Mouse (Mus musculus) forebrain, embryonic 13.5 days (tissue): Measurements from ENCODE around the gene Arl6ip1. TPM values are rescaled to one million over a fixed set of nuclear protein-coding genes. Genes with fewer than 3 reads are reported as not detected.
"Not testable (repeated sequence)": the region's sequence is repeated elsewhere in the genome, so short reads cannot be mapped to it uniquely, and the experiment has no call there.

Source experiments
- ATAC-seq: fragments of 200-750 bp; cut with Nextera tagmentation; 2 replicates; pipeline ENCODE4 v1.8.0; 2017
- H3K27ac ChIP-seq: fragments of 300-500 bp; sonication (generic); 2 replicates; pipeline ENCODE4 v1.5.1; 2015; ENCODE audit warnings: inconsistent platforms, mild to moderate bottlenecking, moderate library complexity
- H3K27me3 ChIP-seq: fragments of 300-500 bp; sonication (generic); 2 replicates; pipeline ENCODE4 v1.6.1; 2015; ENCODE audit warnings: mild to moderate bottlenecking, inconsistent platforms
- H3K36me3 ChIP-seq: fragments of 300-500 bp; sonication (generic); 2 replicates; pipeline ENCODE4 v1.6.1; 2015; ENCODE audit warnings: mild to moderate bottlenecking, inconsistent platforms; ENCODE audit not compliant: poor library complexity, severe bottlenecking
- H3K4me1 ChIP-seq: fragments of 300-500 bp; sonication (generic); 2 replicates; pipeline ENCODE4 v1.6.1; 2015; ENCODE audit warnings: inconsistent platforms
- H3K4me2 ChIP-seq: fragments of 300-500 bp; sonication (generic); 2 replicates; pipeline ENCODE4 v1.6.1; 2015; ENCODE audit warnings: inconsistent platforms, mild to moderate bottlenecking, moderate library complexity
- H3K4me3 ChIP-seq: fragments of 300-500 bp; sonication (generic); 2 replicates; pipeline ENCODE4 v1.5.1; 2015; ENCODE audit warnings: mild to moderate bottlenecking, inconsistent platforms
- H3K9ac ChIP-seq: fragments of 300-500 bp; sonication (generic); 2 replicates; pipeline ENCODE4 v1.6.1; 2015; ENCODE audit warnings: mild to moderate bottlenecking, inconsistent platforms
- H3K9me3 ChIP-seq: fragments of 300-500 bp; sonication (generic); replicated peaks from 2 replicates; pipeline ENCODE4 v1.6.1; 2016; ENCODE audit warnings: inconsistent platforms
- WGBS: fragments of 180-500 bp; shearing (Covaris S2); methylation state at CpG from one replicate; pipeline ENCODE4 v1.1.7; 2015; 5-methylcytosine and 5-hydroxymethylcytosine counted together
- polyA plus RNA-seq: library from polyadenylated mRNA; unstranded; fragments of >200 nt; fragmentation: Nextera tagmentation; extraction: Ambion mirVana; gene quantifications from 2 replicates; pipeline ENCODE4 v1.2.1, GENCODE M21; 2015

Arl6ip1 gene
- polyA plus RNA-seq, result 696 and 753 TPM in 2 replicates

DNA sequence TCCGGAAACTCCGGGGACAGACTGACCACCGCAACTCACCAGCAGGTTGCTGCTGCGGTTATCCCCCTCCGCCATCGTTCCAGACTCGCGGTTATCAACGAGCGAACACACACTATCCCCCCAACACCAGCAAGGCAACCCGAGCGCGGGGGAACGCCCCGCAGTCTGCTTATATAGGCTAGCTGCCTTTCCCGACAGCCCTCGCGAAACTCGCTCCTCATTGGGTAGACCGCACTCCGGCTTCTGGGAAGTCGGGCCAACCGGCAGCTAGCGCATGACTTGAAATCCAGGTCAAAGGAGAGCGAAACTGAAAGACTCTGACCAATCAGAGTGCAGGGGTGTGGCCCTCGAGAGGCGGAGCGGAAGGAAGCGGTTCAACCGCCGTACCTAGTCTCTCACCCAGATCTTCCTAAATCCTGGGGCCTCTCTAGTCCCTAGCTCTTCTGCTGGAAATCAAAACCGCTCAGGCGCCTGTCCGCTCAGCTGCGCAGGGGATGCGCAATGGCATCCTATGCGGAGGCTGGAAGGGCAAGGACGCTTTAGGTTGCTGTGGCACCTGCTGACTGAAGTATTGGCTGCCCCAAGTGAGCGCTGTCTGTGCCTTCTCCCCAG is at the start of gene Arl6ip1:
Gene Arl6ip1, minus strand, starts transcription at position 233 of the 612 bp plus-strand sequence.
- H3K4me3 ChIP-seq, result peak within 1 kb of the TSS; percentile 89
- peak; percentile 98 for ATAC-seq
- no peaks in the 10 kb centered on the region for H3K9me3 ChIP-seq
- WGBS, result under 1% methylated on average over 39 of the region's 39 CpGs
- peaks cover 21% of the 10 kb centered on the region for H3K36me3 ChIP-seq
- H3K4me1 ChIP-seq, result peaks cover 38% of the 10 kb centered on the region
- no peaks in the 10 kb centered on the region for H3K27me3 ChIP-seq
- peak within 1 kb of the TSS; percentile 92 for H3K9ac ChIP-seq
- H3K27ac ChIP-seq, result peak within 1 kb of the TSS; percentile 92
- peak within 1 kb of the TSS; percentile 80 for H3K4me2 ChIP-seq

DNA sequence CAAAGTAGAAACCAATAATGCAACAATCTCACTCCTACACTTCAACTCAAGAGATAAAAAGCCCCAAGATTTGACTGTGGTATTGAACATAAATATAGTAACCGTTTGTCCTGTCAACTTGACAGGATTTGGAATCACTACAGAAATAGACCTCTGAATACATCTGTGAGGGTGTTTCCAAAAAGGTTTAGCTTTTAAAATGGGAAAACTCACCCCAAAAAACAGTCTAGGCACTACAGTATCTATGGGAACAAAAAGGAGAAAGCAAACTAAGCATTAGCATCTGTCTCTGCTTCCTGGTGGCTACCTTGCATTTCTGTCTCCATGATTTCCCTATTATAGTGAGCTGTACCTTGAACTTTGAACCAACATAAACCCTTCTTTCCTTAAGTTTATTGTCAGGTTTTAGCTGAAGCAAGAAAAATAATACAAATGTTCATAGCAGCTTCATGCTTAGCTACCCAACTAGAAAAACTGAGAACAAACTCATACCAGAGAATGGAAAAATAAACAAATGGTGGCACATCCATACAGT is 46.4 kb upstream of the Arl6ip1 start:
- Histone ChIP-seq H3K27me3 (no peaks in the 10 kb centered on the region), H3K4me3 (no peak overlapping the region), H3K9me3 (no peaks in the 10 kb centered on the region), H3K4me1 (no peaks in the 10 kb centered on the region), H3K4me2 (no peak overlapping the region), H3K9ac (no peak overlapping the region), H3K27ac (no peak overlapping the region), H3K36me3 (peaks cover 56% of the 10 kb centered on the region)
- WGBS, result 92% methylated on average over 1 of the region's 1 CpGs
- no peak for ATAC-seq

DNA sequence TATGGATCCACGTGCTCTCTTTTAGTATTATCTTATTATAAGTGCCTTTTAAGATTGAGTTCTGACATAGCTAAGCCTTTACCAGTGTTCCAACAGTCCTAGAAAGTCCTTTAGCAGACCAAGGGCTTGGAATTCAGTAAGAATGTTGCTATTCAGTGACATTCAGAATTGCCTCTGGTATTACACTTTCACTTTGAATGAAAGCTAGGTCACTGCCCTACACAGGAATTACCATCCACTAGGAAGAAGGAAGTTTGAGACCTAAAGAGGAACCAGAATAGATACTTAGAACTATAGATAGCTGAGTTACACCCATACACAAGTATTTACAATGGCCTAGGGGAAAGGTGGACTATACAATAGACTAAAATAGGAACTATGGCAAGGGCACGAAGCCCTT is 40.7 kb upstream of the Arl6ip1 start:
- not testable (repeated sequence) for H3K4me1 ChIP-seq, H3K4me3 ChIP-seq, H3K4me2 ChIP-seq, H3K27me3 ChIP-seq, H3K27ac ChIP-seq, H3K9ac ChIP-seq, H3K9me3 ChIP-seq, ATAC-seq
- H3K36me3 ChIP-seq, result peaks cover 70% of the 10 kb centered on the region
- WGBS, result 92% methylated on average over 2 of the region's 2 CpGs

DNA sequence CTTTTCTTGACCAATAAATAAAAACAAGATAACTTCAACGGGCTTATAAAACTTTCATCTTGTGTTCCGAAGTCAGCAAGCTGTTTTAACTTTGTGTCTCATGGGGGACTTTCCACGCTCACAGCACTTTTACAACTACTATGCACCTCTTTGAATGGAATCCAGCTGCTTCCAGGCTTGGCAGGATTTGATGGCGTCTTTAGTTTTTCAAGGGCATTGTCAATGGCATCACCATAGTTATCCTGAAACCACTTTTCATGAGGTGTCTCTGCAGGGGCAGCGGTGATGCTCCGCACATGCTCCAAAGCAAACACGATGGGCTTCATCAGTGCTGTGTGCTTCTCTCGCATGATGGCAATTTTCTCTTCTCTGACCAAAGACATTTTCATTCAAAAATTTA is 33.5 kb upstream of the Arl6ip1 start:
- Histone ChIP-seq H3K9ac (no peak overlapping the region), H3K27me3 (no peaks in the 10 kb centered on the region), H3K4me2 (no peak overlapping the region), H3K36me3 (peaks cover 65% of the 10 kb centered on the region), H3K27ac (no peak overlapping the region), H3K4me3 (no peak overlapping the region), H3K4me1 (no peaks in the 10 kb centered on the region), H3K9me3 (no peaks in the 10 kb centered on the region)
- no peak for ATAC-seq
- WGBS, result 89% methylated on average over 8 of the region's 8 CpGs

DNA sequence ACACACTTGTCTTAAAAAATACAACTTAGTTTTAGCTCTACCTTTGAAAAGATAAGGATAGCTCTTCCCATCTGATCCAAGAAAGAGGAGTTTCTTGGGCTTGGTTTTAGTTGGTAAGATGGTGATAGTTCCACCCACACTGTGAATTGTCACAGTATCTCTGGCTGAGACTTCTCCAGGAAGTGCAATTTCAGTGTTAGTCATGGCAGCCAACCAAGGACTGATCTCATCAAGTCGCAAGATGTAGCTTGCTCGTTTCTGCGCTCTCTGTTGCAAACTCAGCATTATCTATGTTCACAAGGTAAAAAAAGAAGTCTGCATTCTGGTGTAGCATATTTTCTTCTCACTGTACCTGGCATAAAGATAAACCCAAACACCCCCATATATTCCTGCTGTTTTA is 30.7 kb upstream of the Arl6ip1 start:
- WGBS, result 95% methylated on average over 3 of the region's 3 CpGs
- Histone ChIP-seq H3K4me3 (no peak overlapping the region), H3K27ac (no peak overlapping the region), H3K9me3 (no peaks in the 10 kb centered on the region), H3K9ac (no peak overlapping the region), H3K4me2 (no peak overlapping the region), H3K4me1 (no peaks in the 10 kb centered on the region), H3K36me3 (peaks cover 66% of the 10 kb centered on the region), H3K27me3 (no peaks in the 10 kb centered on the region)
- no peak for ATAC-seq

DNA sequence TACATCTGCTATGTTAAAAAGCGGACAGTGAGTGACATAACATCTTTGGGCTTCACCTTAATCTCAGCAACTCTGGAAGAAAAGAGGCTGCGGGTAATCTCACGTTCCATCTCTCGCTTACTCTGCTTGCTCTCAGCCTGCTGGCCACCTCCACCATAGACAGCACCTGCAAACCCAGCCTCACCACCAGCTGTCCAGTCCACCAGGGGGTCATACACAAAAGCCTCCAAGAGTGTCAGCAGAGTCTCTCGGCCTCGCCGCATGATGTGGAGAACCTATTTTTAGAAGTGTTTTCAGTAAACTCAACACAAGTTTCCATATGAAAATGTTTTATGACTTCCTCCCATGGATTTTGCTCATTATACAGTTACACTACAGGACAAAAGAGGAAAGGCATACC is 27.0 kb upstream of the Arl6ip1 start:
- Histone ChIP-seq H3K9me3 (no peaks in the 10 kb centered on the region), H3K27me3 (no peaks in the 10 kb centered on the region), H3K4me1 (no peaks in the 10 kb centered on the region), H3K4me2 (no peak overlapping the region), H3K4me3 (no peak overlapping the region), H3K36me3 (peaks cover 83% of the 10 kb centered on the region), H3K9ac (no peak overlapping the region), H3K27ac (no peak overlapping the region)
- WGBS, result 92% methylated on average over 7 of the region's 7 CpGs
- ATAC-seq, result no peak

DNA sequence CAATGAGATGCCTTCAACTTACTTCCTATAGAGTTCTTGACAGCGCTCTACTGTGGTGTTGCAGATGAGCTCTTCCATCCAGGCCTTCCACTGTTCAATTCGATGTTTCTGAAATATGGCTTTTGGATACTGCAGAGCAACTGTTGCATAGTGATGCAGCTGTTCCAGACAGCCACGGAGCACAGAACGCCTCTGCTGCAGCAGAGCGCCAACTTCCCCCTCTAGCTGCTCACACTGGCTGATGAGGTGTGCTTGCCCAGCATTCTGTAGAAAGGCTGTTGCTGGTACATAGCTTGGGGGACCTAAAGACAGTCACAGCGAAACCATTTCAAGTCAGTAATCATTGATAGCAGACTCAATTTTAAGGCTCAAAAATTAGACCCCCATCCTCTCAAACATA is 24.7 kb upstream of the Arl6ip1 start:
- peaks cover 80% of the 10 kb centered on the region for H3K36me3 ChIP-seq

DNA sequence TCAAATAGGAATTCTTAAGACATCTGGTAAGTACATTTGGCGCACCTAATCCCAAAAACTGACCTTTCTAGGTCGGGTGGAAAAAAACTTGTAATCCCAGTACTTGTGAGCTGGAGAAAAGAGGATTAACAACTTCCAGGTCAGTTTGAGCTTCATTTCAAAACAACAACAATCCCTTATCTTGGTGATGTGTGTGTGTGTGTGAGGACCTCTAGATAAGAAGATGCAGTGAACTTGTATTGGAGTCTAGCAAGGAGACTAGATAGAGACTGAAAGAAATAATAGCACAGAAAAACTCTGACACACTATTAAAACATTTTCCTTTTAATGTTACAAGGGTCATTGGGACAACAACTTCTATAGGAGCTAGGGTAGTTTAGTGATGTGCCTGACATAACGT is 14.1 kb upstream of the Arl6ip1 start:
- Histone ChIP-seq H3K4me3 (no peak overlapping the region), H3K4me2 (no peak overlapping the region), H3K27ac (no peak overlapping the region), H3K9me3 (no peaks in the 10 kb centered on the region), H3K9ac (no peak overlapping the region), H3K36me3 (peaks cover 70% of the 10 kb centered on the region), H3K4me1 (no peaks in the 10 kb centered on the region), H3K27me3 (no peaks in the 10 kb centered on the region)
- WGBS, result 84% methylated on average over 3 of the region's 3 CpGs
- no peak for ATAC-seq

More for the DNA sequence above, 24.7 kb upstream of the Arl6ip1 start:
- no peak overlapping the region for H3K27ac ChIP-seq
- H3K9ac ChIP-seq, result no peak overlapping the region
- ATAC-seq, result no peak
- H3K4me2 ChIP-seq, result no peak overlapping the region
- no peaks in the 10 kb centered on the region for H3K9me3 ChIP-seq
- 93% methylated on average over 6 of the region's 6 CpGs for WGBS
- no peak overlapping the region for H3K4me3 ChIP-seq
- H3K4me1 ChIP-seq, result no peaks in the 10 kb centered on the region
- no peaks in the 10 kb centered on the region for H3K27me3 ChIP-seq

DNA sequence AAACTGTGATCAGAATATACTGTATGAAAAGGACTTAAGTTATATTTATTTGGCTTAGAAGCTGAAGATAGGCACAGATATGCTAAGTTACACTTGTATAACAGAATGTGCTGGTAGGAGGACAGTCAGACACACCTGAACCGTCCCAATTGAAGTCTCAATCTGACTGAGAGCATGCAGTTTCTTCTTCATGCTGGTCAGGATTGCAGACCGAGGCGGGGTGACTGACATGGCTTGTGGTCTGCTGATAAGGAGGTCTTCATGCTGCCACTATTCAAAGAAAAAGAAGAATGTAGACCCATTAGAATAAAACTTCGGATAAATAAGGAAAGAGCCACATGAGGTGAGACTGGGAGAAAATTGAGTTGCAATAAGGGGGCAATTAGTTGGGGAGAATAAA is 13.7 kb upstream of the Arl6ip1 start:
- H3K4me2 ChIP-seq, result no peak overlapping the region
- H3K4me1 ChIP-seq, result no peaks in the 10 kb centered on the region
- H3K9me3 ChIP-seq, result no peaks in the 10 kb centered on the region
- no peaks in the 10 kb centered on the region for H3K27me3 ChIP-seq
- 92% methylated on average over 4 of the region's 4 CpGs for WGBS
- H3K27ac ChIP-seq, result no peak overlapping the region
- H3K36me3 ChIP-seq, result peaks cover 65% of the 10 kb centered on the region
- H3K9ac ChIP-seq, result no peak overlapping the region
- ATAC-seq, result no peak
- no peak overlapping the region for H3K4me3 ChIP-seq

DNA sequence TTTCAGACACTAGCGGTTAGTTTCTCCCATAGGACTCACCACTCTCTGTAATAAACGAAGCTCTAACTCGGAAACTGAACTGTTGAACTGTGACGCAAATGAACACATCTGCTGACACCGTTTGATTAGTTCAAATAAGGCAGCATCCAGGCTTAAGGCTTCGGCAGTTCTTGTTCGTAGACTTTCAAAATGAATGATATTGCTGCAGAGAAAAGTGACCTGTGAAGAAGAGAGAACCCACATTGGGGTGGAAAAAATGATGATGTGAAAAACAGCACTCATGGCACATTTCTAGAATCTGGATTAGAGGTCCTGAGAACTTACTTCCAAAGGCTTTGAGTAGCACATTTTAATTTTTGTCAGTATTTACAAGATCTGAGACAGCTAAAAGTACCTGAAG is 11.8 kb upstream of the Arl6ip1 start:
- H3K4me3 ChIP-seq, result no peak overlapping the region
- peaks cover 72% of the 10 kb centered on the region for H3K36me3 ChIP-seq
- no peaks in the 10 kb centered on the region for H3K27me3 ChIP-seq
- H3K9ac ChIP-seq, result no peak overlapping the region
- no peak for ATAC-seq
- no peaks in the 10 kb centered on the region for H3K4me1 ChIP-seq
- no peak overlapping the region for H3K4me2 ChIP-seq
- H3K9me3 ChIP-seq, result no peaks in the 10 kb centered on the region
- 95% methylated on average over 7 of the region's 7 CpGs for WGBS
- H3K27ac ChIP-seq, result no peak overlapping the region

DNA sequence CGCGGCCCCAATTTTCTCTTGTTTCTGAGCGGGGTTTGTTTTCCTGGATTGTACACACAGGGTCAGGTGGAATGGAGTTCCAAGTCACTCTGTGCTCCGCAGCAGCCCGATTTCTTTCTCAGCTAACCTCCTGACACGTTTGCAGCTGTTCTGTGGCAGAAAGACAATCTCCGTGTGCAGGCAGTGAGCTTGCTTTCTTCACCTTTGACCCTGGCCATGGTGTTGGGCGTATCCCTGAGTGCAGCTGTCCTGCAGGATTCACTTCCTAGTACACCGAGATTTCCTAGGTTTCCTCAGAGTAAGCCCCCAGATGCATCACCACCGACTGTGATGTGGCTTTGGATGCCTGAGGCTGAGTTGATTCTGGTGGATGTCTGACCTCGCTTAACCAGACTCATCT is 5.7 kb upstream of the Arl6ip1 start:
- Histone ChIP-seq H3K4me1 (peaks cover 1% of the 10 kb centered on the region; the same call in 1 of the 2 replicates), H3K27ac (no peak overlapping the region), H3K4me2 (no peak overlapping the region), H3K4me3 (no peak overlapping the region), H3K9ac (no peak overlapping the region), H3K27me3 (no peaks in the 10 kb centered on the region), H3K36me3 (peaks cover 50% of the 10 kb centered on the region), H3K9me3 (no peaks in the 10 kb centered on the region)
- ATAC-seq, result no peak
- WGBS, result 83% methylated on average over 11 of the region's 11 CpGs

DNA sequence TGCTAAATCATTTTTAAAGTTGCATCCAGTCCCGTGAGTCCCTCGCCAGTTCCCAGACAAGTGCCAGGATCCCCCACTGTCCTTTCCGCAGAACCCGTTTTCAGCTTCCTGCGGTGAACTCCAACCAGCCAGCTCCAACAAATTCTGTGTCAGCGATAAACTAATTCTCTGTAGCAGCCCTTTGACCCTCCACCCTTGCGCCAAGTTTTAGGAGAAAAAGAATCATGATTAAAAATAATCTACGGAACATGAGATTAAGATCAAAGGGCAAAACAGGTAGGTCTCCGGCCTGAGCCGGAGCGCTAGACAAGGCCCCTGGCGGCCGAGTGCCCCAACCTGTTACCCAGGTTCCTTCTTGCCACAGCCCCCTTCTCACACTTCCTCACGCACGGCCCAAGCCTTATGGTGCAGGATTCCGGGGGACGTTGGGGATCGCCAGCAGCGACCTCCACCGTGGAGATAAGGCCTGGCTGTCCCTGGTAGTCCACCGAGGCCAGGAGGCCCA is 485 bp downstream of the Arl6ip1 start:
- H3K27ac ChIP-seq, result peak overlapping the region; percentile 88
- H3K27me3 ChIP-seq, result no peaks in the 10 kb centered on the region
- peaks cover 41% of the 10 kb centered on the region for H3K4me1 ChIP-seq
- WGBS, result under 1% methylated on average over 21 of the region's 21 CpGs
- H3K9me3 ChIP-seq, result no peaks in the 10 kb centered on the region
- peaks cover 25% of the 10 kb centered on the region for H3K36me3 ChIP-seq
- H3K4me3 ChIP-seq, result peak overlapping the region; percentile 89
- H3K9ac ChIP-seq, result peak overlapping the region; percentile 92
- H3K4me2 ChIP-seq, result peak overlapping the region; percentile 80
- ATAC-seq, result peak; percentile 76
